Mouse (Mus musculus) spleen, adult 10 weeks (tissue): ENCODE measurements around the gene Ddx21. TPM values are rescaled to one million over a fixed set of nuclear protein-coding genes. Genes with fewer than 3 reads are reported as not detected.

Experiments
- polyA plus RNA-seq: library from polyadenylated mRNA; stranded (reverse); fragments of 350-450 nt; fragmentation: Illumina TruSeq; extraction: RNeasy Lipid Tissue Mini Kit (QIAGEN cat#74804); gene quantifications from one replicate; pipeline ENCODE4 v1.2.3, GENCODE M21; 2015; ENCODE audit warnings: low replicate concordance; ENCODE audit not compliant: insufficient read depth

Ddx21 gene
- 115 TPM for polyA plus RNA-seq

DNA sequence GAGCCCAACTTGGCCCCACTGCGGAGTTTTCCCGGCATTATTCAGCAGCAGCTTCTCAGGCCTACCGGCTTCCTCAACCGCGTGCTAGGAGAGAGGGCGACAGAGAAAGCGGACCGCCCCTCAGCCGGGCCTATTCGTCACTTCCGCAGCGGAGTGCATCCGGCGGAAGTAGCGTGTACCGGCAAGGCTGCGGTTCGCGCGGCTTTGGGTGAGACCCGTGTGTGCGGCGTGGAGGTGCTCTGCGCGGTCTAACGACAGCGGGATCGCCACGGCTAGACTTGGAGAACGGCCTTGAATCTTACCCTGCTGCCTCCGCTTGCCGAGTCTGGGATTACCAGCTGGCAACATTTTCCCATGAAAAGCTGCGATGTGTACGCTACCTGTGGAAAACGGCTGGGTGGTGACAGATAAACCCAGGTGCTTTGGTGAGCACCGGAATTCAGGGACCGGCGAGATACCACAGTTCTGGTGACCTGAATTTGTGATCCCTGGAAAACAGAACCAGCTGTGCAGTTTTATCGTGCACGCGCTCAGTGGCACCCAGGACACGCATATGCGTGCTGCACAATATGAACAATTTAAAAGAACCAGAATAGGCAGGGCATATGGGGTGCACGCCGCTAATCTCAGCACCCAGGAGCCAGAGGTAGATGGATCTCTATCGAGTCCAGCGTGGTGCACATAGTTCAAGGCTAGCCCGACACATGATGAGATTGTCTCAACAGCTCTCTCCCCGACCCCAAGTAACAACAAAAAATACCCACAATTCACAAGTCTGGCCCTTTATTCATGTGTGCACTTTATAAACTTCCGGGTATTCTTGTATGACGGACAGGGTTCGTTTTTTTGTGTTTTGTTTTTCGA lies at the start of gene Ddx21:
Gene Ddx21 (minus strand): TSS at position 105 of the 864 bp plus-strand sequence.

DNA sequence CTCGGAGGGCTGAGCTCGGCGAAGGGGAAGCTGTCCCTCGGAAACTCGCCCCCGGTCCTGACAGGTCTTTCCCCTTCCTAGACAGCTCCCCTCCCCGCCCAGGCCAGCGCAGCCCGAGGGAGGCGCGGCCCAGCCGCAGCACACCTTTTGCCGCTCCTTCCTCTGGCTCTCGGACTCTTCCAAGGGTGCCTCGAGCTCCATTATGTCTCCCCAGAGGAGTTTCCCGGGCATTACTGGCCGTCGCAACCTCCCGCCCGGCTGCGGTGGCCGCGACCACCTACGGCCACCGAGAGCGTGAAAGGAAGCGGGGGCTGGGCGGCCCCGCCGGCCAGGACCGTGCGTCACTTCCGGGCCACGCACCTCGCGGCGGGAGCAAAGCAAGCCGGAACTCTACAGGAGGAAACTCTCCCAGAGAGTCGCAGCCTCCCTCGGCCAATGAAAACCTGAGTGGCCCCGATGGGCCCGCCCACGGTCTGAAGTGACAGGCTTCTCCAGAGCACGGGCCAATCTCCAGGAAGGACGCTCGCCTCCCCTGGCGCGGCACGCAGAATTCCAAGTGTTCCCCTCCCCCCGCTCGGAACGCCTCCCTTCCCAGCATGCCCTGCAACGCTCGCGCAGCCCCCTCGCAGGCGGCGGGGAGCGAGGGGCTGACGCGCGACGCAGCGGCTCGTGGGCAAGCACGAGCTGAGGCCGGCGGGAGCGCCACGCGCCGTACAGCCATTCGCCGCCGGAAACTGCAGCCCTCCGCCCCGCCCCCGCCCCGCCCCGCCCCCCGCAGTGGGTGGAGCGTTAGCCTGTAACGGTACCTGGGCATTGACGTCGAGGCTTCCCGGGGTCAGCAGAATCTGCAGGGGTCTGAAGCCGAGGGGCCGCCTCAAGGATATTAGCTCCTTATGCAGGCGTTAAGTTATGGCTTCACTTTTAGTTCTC lies 49.1 kb upstream of the Ddx21 start, which contains the start of gene Ddx50:
Gene Ddx50 (minus strand): TSS at position 338 of the 930 bp plus-strand sequence.

DNA sequence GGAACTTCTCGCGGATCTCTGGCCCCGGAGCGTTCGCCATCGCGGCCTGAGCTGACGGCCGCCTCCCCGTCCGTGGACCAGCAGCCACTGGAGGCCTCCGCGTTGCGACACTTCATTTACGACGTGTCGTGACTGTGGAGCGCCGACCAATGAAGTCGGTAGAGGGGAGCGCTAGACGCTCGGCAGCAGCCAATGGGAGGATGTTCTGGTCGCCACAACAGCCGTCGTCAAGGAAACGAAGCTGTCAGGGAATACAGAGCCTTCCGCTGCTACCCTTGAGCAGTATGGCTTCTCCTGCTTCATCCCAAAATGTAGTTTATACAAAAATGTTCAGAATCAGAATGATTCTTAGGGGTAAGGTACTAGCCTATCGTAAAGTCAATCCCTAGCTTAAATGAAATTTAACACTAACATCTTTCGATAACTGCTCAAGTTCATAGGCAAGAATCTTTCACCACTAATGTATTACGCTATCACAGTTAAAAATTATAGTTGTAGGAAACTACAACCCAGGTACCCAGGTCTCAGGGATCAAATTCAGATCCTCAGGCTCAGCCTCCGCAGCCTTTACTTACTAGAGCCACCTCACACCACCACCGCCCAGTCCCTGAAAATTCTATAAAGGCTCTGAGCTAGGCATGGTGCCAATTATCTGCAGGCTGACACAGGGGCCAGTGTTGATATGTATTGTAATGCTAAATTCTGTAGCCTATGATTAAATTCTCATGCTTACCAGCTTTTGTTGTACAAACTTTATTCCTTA lies 23.6 kb downstream of the Ddx21 start, which contains the start of gene Kif1bp:
Gene Kif1bp (minus strand): TSS at position 120 of the 763 bp plus-strand sequence.

Other genes starting within 250 kb of the Ddx21 start
- 28.4 TPM for gene Hk1, start 222.4 kb downstream of the Ddx21 start, polyA plus RNA-seq
- not detected for gene Hkdc1, start 179.8 kb downstream of the Ddx21 start, polyA plus RNA-seq
- gene 4930507D05Rik, start 152.8 kb downstream of the Ddx21 start, polyA plus RNA-seq: not detected
- gene Supv3l1, start 152.5 kb downstream of the Ddx21 start, polyA plus RNA-seq: 21.7 TPM
- 78.0 TPM for gene Vps26a, start 115.5 kb downstream of the Ddx21 start, polyA plus RNA-seq
- gene Srgn, start 74.8 kb downstream of the Ddx21 start, polyA plus RNA-seq: 584 TPM
- gene Kif1bp, start 23.8 kb downstream of the Ddx21 start, polyA plus RNA-seq: 24.0 TPM
- gene Ddx50, start 48.9 kb upstream of the Ddx21 start, polyA plus RNA-seq: 127 TPM
- 2.7 TPM for gene Stox1, start 123.8 kb upstream of the Ddx21 start, polyA plus RNA-seq
- 137 TPM for gene Ccar1, start 190.0 kb upstream of the Ddx21 start, polyA plus RNA-seq